Mouse (Mus musculus): ENCODE data around the gene Prr18. TPM values are rescaled to one million over a fixed set of nuclear protein-coding genes. Genes with fewer than 3 reads are reported as not detected.

The Prr18 gene
- polyA plus RNA-seq, 1 experiment from 2014 or later = not detected

Other genes with a start within 250 kb of the Prr18 start
- gene Gm49673, start 189.7 kb upstream of the Prr18 start, polyA plus RNA-seq (2014; fragmentation: Nextera tagmentation; extraction: Ambion mirVana) = not detected in 2 replicates
- gene Rnaset2a, start 189.4 kb upstream of the Prr18 start, polyA plus RNA-seq (2014; fragmentation: Nextera tagmentation; extraction: Ambion mirVana) = 39.7 and 43.1 TPM in 2 replicates
- 24.4 and 27.2 TPM in 2 replicates for gene Fgfr1op, start 172.0 kb upstream of the Prr18 start, polyA plus RNA-seq (2014; fragmentation: Nextera tagmentation; extraction: Ambion mirVana)
- gene Ccr6, start 101.4 kb upstream of the Prr18 start, polyA plus RNA-seq (2014; fragmentation: Nextera tagmentation; extraction: Ambion mirVana) = not detected in 2 replicates
- 279 and 284 TPM in 2 replicates for gene Mpc1, start 54.6 kb upstream of the Prr18 start, polyA plus RNA-seq (2014; fragmentation: Nextera tagmentation; extraction: Ambion mirVana)
- 43.6 and 64.6 TPM in 2 replicates for gene Sft2d1, start 26.4 kb upstream of the Prr18 start, polyA plus RNA-seq (2014; fragmentation: Nextera tagmentation; extraction: Ambion mirVana)
- 1.6 and 2.5 TPM in 2 replicates for gene T2, start 18.5 kb downstream of the Prr18 start, polyA plus RNA-seq (2014; fragmentation: Nextera tagmentation; extraction: Ambion mirVana)
- gene T, start 97.0 kb downstream of the Prr18 start, polyA plus RNA-seq (2014; fragmentation: Nextera tagmentation; extraction: Ambion mirVana) = 0.28 and 0.38 TPM in 2 replicates
- gene Pde10a, start 187.9 kb downstream of the Prr18 start, polyA plus RNA-seq (2014; fragmentation: Nextera tagmentation; extraction: Ambion mirVana) = 1.2 and 2.5 TPM in 2 replicates
- gene Gm17087, start 229.5 kb downstream of the Prr18 start, polyA plus RNA-seq (2014; fragmentation: Nextera tagmentation; extraction: Ambion mirVana) = not detected in 2 replicates

Measured in heart, embryonic 14.5 days (tissue).